Comparison of ENCODE assay signal across 23 mouse cellular contexts in genomic region chr1:177030669-177031068, GRCm38 (mm10).
DNase-seq lines count a peak whose midpoint lies in the region; ATAC-seq and TF ChIP-seq lines count a peak whose summit lies in the region.
"Had no signal": no experiment of that assay in that cellular context is flagged by ENCODE, and none has a peak within 500 bp of the region (broad histone marks: within the 10 kb centered on the region; RNA-seq: fewer than 3 reads in every experiment).

No protein-coding gene starts in this region.

- WGBS in heart, embryonic 16.5 days = 76% methylated on average over 3 of the region's 3 CpGs
- WGBS in heart, embryonic 10.5 days = 87% methylated on average over 3 of the region's 3 CpGs

- no peak overlapping the region for H3K9ac ChIP-seq in heart, embryonic 16.5 days (ENCODE audit: low read length)
- H3K9ac ChIP-seq: embryonic facial prominence, embryonic 15.5 days; forebrain, embryonic 15.5 days had no signal

- peaks cover 11% of the 10 kb centered on the region; the same call in 1 of the 2 replicates for H3K4me1 ChIP-seq in heart, embryonic 16.5 days (ENCODE audit: control insufficient read depth, insufficient read depth, low read length)
- H3K4me1 ChIP-seq in heart, embryonic 10.5 days = 0 out of 2 replicates have a peak, but pooled peaks cover 6% of the 10 kb centered on the region
- H3K4me1 ChIP-seq: embryonic facial prominence, embryonic 15.5 days had no signal

- no peaks in the 10 kb centered on the region for H3K79me2 ChIP-seq in myocyte (ENCODE audit: control insufficient read depth, insufficient read depth)

- no peak overlapping the region for H3ac ChIP-seq in myocyte (ENCODE audit: control insufficient read depth, insufficient read length)

- TF ChIP-seq CTCF in left cerebral cortex, adult 2 months (IDR thresholded peaks at IDR 0.05) = no peak

- H3K27ac ChIP-seq in heart, embryonic 16.5 days (ENCODE audit: low read length) = no peak overlapping the region
- no peak overlapping the region for H3K27ac ChIP-seq in heart, embryonic 10.5 days
- peak overlapping the region; percentile 33 for H3K27ac ChIP-seq in left cerebral cortex, adult 2 months
- H3K27ac ChIP-seq: embryonic facial prominence, embryonic 15.5 days; forebrain, embryonic 15.5 days had no signal

- TF ChIP-seq POLR2A in myocyte (IDR thresholded peaks at IDR 0.05; ENCODE audit: insufficient read length, low read depth) = no peak

- H3K4me3 ChIP-seq in heart, embryonic 16.5 days (ENCODE audit: low read length) = no peak overlapping the region
- no peak overlapping the region for H3K4me3 ChIP-seq in heart, embryonic 10.5 days
- H3K4me3 ChIP-seq in left cerebral cortex, adult 2 months = no peak overlapping the region
- no peak overlapping the region for H3K4me3 ChIP-seq in myocyte
- H3K4me3 ChIP-seq: embryonic facial prominence, embryonic 15.5 days; erythroblast, embryonic 14.5 days; forebrain, embryonic 15.5 days had no signal

- no peak overlapping the region for H3K4me2 ChIP-seq in heart, embryonic 16.5 days (ENCODE audit: low read depth, low read length)
- peak overlapping the region; percentile 5 for H3K4me2 ChIP-seq in myocyte (ENCODE audit: low read depth)
- H3K4me2 ChIP-seq: embryonic facial prominence, embryonic 15.5 days; forebrain, embryonic 15.5 days had no signal

- no peaks in the 10 kb centered on the region for H3K9me3 ChIP-seq in heart, embryonic 16.5 days (replicated peaks; ENCODE audit: control insufficient read depth, low read length)
- no peaks in the 10 kb centered on the region for H3K9me3 ChIP-seq in heart, embryonic 10.5 days
- H3K9me3 ChIP-seq: embryonic facial prominence, embryonic 15.5 days; forebrain, embryonic 15.5 days; G1E had no signal

- intact Hi-C loops in left cerebral cortex, adult 2 months (cut with DNase I) = loop anchor here (10.0 kb wide), 1 partner anchor 414 kb away; the partner anchor contains the start of gene Zbtb18
- intact Hi-C loops in left cerebral cortex, postnatal 14 days (cut with DNase I) = loop anchor here (10.0 kb wide), 1 partner anchor 654 kb away; no protein-coding TSS in a partner anchor

- no peaks in the 10 kb centered on the region for H3K36me3 ChIP-seq in heart, embryonic 16.5 days (ENCODE audit: control insufficient read depth, insufficient read depth)
- H3K36me3 ChIP-seq in heart, embryonic 10.5 days = peaks cover 4% of the 10 kb centered on the region; the same call in 1 of the 2 replicates
- H3K36me3 ChIP-seq in myocyte (ENCODE audit: control insufficient read depth, insufficient read depth) = no peaks in the 10 kb centered on the region
- H3K36me3 ChIP-seq: embryonic facial prominence, embryonic 15.5 days; G1E had no signal

- 0 out of 2 replicates have a peak, but pooled peaks have one; percentile 37 for ATAC-seq in heart, embryonic 16.5 days (replicated peaks; ENCODE audit: extremely low read depth, insufficient read depth, low FRiP score)
- ATAC-seq: activated CD4-positive, CD25-positive, alpha-beta regulatory T cell, adult 4 months; CD4-positive, CD25-positive, alpha-beta regulatory T cell, adult 4 months; forebrain, embryonic 15.5 days; hindbrain, embryonic 16.5 days; Patski had no signal

- H3K27me3 ChIP-seq in heart, embryonic 16.5 days (ENCODE audit: control insufficient read depth, insufficient read depth, low read length) = no peaks in the 10 kb centered on the region
- no peaks in the 10 kb centered on the region for H3K27me3 ChIP-seq in heart, embryonic 10.5 days (ENCODE audit: insufficient read depth, poor library complexity, severe bottlenecking)
- H3K27me3 ChIP-seq in myocyte (ENCODE audit: control insufficient read depth, insufficient read depth, insufficient read length) = no peaks in the 10 kb centered on the region
- H3K27me3 ChIP-seq: embryonic facial prominence, embryonic 15.5 days; forebrain, embryonic 15.5 days; Patski had no signal

- DNase-seq in heart, embryonic 10.5 days (ENCODE audit: low spot score) = no peak
- no peak for DNase-seq in left cerebral cortex, adult 2 months (ENCODE audit: extremely low spot score in 1 of 2, low spot score in 2 of 2)
- DNase-seq in left cerebral cortex, postnatal 14 days (ENCODE audit: low spot score in 2 of 2) = no peak
- DNase-seq in NIH3T3 (ENCODE audit: low read depth) = peak; percentile 52
- no peak for DNase-seq in adrenal gland, adult (ENCODE audit: inconsistent age in 2 of 2, low spot score in 1 of 2)
- DNase-seq: adrenal gland, postnatal 10 days; cerebellum, adult 11 months; cerebellum, adult 8-10 months; cerebellum, postnatal 25 days; gastrocnemius, postnatal 36 days; heart, adult 11 months; heart, postnatal 36 days; kidney, adult 11 months had no signal

TF ChIP-seq in myocyte, 11 proteins besides CTCF, POLR2A, EP300 and RAD21:
- TF ChIP-seq CEBPB (IDR thresholded peaks at IDR 0.05; ENCODE audit: insufficient read depth, poor library complexity, severe bottlenecking) (peak; percentile 56; the same call in 1 of the 2 replicates), TCF12 (IDR thresholded peaks at IDR 0.05; ENCODE audit: insufficient read depth, poor library complexity, severe bottlenecking) (no peak), E2F4 (IDR thresholded peaks at IDR 0.05; ENCODE audit: insufficient read depth) (no peak), SRF (IDR thresholded peaks at IDR 0.05; ENCODE audit: control insufficient read depth, insufficient read length, low read depth) (no peak), REST (IDR thresholded peaks at IDR 0.05; ENCODE audit: insufficient read depth, insufficient read length) (no peak), MAX (IDR thresholded peaks at IDR 0.05; ENCODE audit: low read depth) (no peak), MYOD1 (IDR thresholded peaks at IDR 0.05; ENCODE audit: control insufficient read depth in 1 of 3, insufficient read length in 2 of 3, low read depth in 2 of 3) (no peak), USF1 (IDR thresholded peaks at IDR 0.05; ENCODE audit: low read depth) (no peak)
